Mouse (Mus musculus) embryonic facial prominence, embryonic 10.5 days (tissue): ENCODE results near the gene AW209491. TPM values are rescaled to one million over a fixed set of nuclear protein-coding genes. Genes with fewer than 3 reads are reported as not detected.
A peak's percentile ranks its signal among the peaks of the same experiment; 100 is the strongest.

Source experiments
- DNase-seq: peaks from one replicate; pipeline ENCODE4 v3.0.0-alpha.2; 2017; ENCODE audit warnings: low spot score
- H3K27ac ChIP-seq: fragments of 300-500 bp; sonication (generic); replicated peaks from 2 replicates; pipeline ENCODE4 v1.5.1; 2016; ENCODE audit warnings: mild to moderate bottlenecking
- H3K27me3 ChIP-seq: fragments of 300-500 bp; sonication (generic); replicated peaks from 2 replicates; pipeline ENCODE4 v1.6.1; 2016; ENCODE audit warnings: low read depth, mild to moderate bottlenecking; ENCODE audit not compliant: poor library complexity, severe bottlenecking
- H3K36me3 ChIP-seq: fragments of 300-500 bp; sonication (generic); replicated peaks from 2 replicates; pipeline ENCODE4 v1.6.1; 2016; ENCODE audit warnings: mild to moderate bottlenecking, moderate library complexity
- H3K4me1 ChIP-seq: fragments of 300-500 bp; sonication (generic); 2 replicates; pipeline ENCODE4 v1.6.1; 2016
- H3K4me3 ChIP-seq: fragments of 300-500 bp; sonication (generic); 2 replicates; pipeline ENCODE4 v1.5.1; 2016; ENCODE audit warnings: mild to moderate bottlenecking, moderate library complexity
- H3K9me3 ChIP-seq: fragments of 300-500 bp; sonication (generic); 2 replicates; pipeline ENCODE4 v1.6.1; 2016; ENCODE audit warnings: mild to moderate bottlenecking
- WGBS: fragments of 180-500 bp; shearing (Covaris S2); methylation state at CpG from one replicate; pipeline ENCODE4 v1.1.7; 2016; 5-methylcytosine and 5-hydroxymethylcytosine counted together
- polyA plus RNA-seq: library from polyadenylated mRNA; unstranded; fragments of >200 nt; fragmentation: Nextera tagmentation; extraction: Ambion mirVana; gene quantifications from 2 replicates; pipeline ENCODE4 v1.2.1, GENCODE M21; 2016

AW209491 gene
- polyA plus RNA-seq = 34.8 and 35.8 TPM in 2 replicates

- Histone ChIP-seq H3K9me3 (no peaks in the 10 kb centered on the region), H3K4me1 (peaks cover 11% of the 10 kb centered on the region), H3K4me3 (peak within 1 kb of the TSS; percentile 75), H3K36me3 (peaks cover 47% of the 10 kb centered on the region), H3K27me3 (no peaks in the 10 kb centered on the region), H3K27ac (peak within 1 kb of the TSS; percentile 94)
- 2% methylated on average over 29 of the region's 29 CpGs for WGBS
- DNase-seq = peak; percentile 94
These were observed at the start of gene AW209491 for GRCm38 (mm10) chr13:14629726-14630641. TSS of gene AW209491 (plus strand) at chr13:14630154.

- DNase-seq = no peak
- H3K27ac ChIP-seq = no peak overlapping the region
- H3K36me3 ChIP-seq = no peaks in the 10 kb centered on the region
- H3K9me3 ChIP-seq = peaks cover 4% of the 10 kb centered on the region; the same call in 1 of the 2 replicates
- 0 out of 2 replicates have a peak, but pooled peaks cover 5% of the 10 kb centered on the region for H3K4me1 ChIP-seq
- no peaks in the 10 kb centered on the region for H3K27me3 ChIP-seq
- H3K4me3 ChIP-seq = no peak overlapping the region
- WGBS = 83% methylated on average over 3 of the region's 3 CpGs
These were observed 49.6 kb upstream of the AW209491 start for GRCm38 (mm10) chr13:14580392-14580791.

- Histone ChIP-seq H3K27ac (no peak overlapping the region), H3K4me1 (no peaks in the 10 kb centered on the region), H3K27me3 (no peaks in the 10 kb centered on the region), H3K36me3 (no peaks in the 10 kb centered on the region), H3K4me3 (no peak overlapping the region), H3K9me3 (no peaks in the 10 kb centered on the region)
- 93% methylated on average over 2 of the region's 2 CpGs for WGBS
- no peak for DNase-seq
These were observed 27.2 kb upstream of the AW209491 start for GRCm38 (mm10) chr13:14602744-14603143.

- Histone ChIP-seq H3K36me3 (peaks cover 30% of the 10 kb centered on the region), H3K9me3 (no peaks in the 10 kb centered on the region), H3K4me1 (0 out of 2 replicates have a peak, but pooled peaks cover 4% of the 10 kb centered on the region), H3K4me3 (no peak overlapping the region), H3K27me3 (no peaks in the 10 kb centered on the region), H3K27ac (no peak overlapping the region)
- DNase-seq = no peak
These were observed 22.3 kb upstream of the AW209491 start for GRCm38 (mm10) chr13:14607616-14608015.

- 8% methylated on average over 10 of the region's 10 CpGs for WGBS
- Histone ChIP-seq H3K27ac (peak overlapping the region; percentile 84), H3K4me3 (peak overlapping the region; percentile 92), H3K36me3 (peaks cover 49% of the 10 kb centered on the region), H3K27me3 (no peaks in the 10 kb centered on the region), H3K9me3 (no peaks in the 10 kb centered on the region), H3K4me1 (0 out of 2 replicates have a peak, but pooled peaks cover 7% of the 10 kb centered on the region)
- no peak for DNase-seq
These were observed 17.5 kb upstream of the AW209491 start for GRCm38 (mm10) chr13:14612463-14612862.

- H3K4me3 ChIP-seq = peak within 1 kb of the TSS; percentile 92
- H3K4me1 ChIP-seq = 0 out of 2 replicates have a peak, but pooled peaks cover 7% of the 10 kb centered on the region
- DNase-seq = peak; percentile 98
- no peaks in the 10 kb centered on the region for H3K9me3 ChIP-seq
- H3K36me3 ChIP-seq = peaks cover 55% of the 10 kb centered on the region
- H3K27ac ChIP-seq = peak within 1 kb of the TSS; percentile 84
- H3K27me3 ChIP-seq = no peaks in the 10 kb centered on the region
- under 1% methylated on average over 42 of the region's 42 CpGs for WGBS
These were observed 16.9 kb upstream of the AW209491 start, which contains the start of the genes Mrpl32 and Psma2 for GRCm38 (mm10) chr13:14612926-14613529. TSS of gene Mrpl32 (minus strand) at chr13:14613165. TSS of gene Psma2 (plus strand) at chr13:14613240.

- Histone ChIP-seq H3K4me3 (peak overlapping the region; percentile 92), H3K4me1 (0 out of 2 replicates have a peak, but pooled peaks cover 7% of the 10 kb centered on the region), H3K9me3 (no peaks in the 10 kb centered on the region), H3K36me3 (peaks cover 57% of the 10 kb centered on the region), H3K27me3 (no peaks in the 10 kb centered on the region), H3K27ac (peak overlapping the region; percentile 84)
- DNase-seq = no peak
- WGBS = under 1% methylated on average over 9 of the region's 9 CpGs
These were observed 16.4 kb upstream of the AW209491 start for GRCm38 (mm10) chr13:14613553-14613952.

GRCm38 (mm10) chr13:14618724-14619123, 11.2 kb upstream of the AW209491 start:
- Histone ChIP-seq H3K36me3 (peaks cover 80% of the 10 kb centered on the region), H3K27ac (no peak overlapping the region)
- WGBS = 53% methylated on average over 2 of the region's 2 CpGs

GRCm38 (mm10) chr13:14639998-14640397, 10.0 kb downstream of the AW209491 start:
- Histone ChIP-seq H3K27me3 (no peaks in the 10 kb centered on the region), H3K4me3 (no peak overlapping the region), H3K27ac (no peak overlapping the region), H3K9me3 (no peaks in the 10 kb centered on the region), H3K4me1 (no peaks in the 10 kb centered on the region), H3K36me3 (peaks cover 71% of the 10 kb centered on the region)
- DNase-seq = no peak
- WGBS = 45% methylated on average over 1 of the region's 1 CpGs

More at GRCm38 (mm10) chr13:14618724-14619123, 11.2 kb upstream of the AW209491 start:
- H3K4me1 ChIP-seq = 0 out of 2 replicates have a peak, but pooled peaks cover 3% of the 10 kb centered on the region
- peak; percentile 59 for DNase-seq
- H3K9me3 ChIP-seq = no peaks in the 10 kb centered on the region
- no peak overlapping the region for H3K4me3 ChIP-seq
- H3K27me3 ChIP-seq = no peaks in the 10 kb centered on the region

- no peaks in the 10 kb centered on the region for H3K4me1 ChIP-seq
- no peak overlapping the region for H3K4me3 ChIP-seq
- DNase-seq = no peak
- no peaks in the 10 kb centered on the region for H3K9me3 ChIP-seq
- no peaks in the 10 kb centered on the region for H3K36me3 ChIP-seq
- WGBS = 38% methylated on average over 1 of the region's 1 CpGs
- H3K27me3 ChIP-seq = no peaks in the 10 kb centered on the region
- H3K27ac ChIP-seq = no peak overlapping the region
These were observed 19.3 kb downstream of the AW209491 start for GRCm38 (mm10) chr13:14649301-14649700.

- Histone ChIP-seq H3K27me3 (no peaks in the 10 kb centered on the region), H3K4me1 (no peaks in the 10 kb centered on the region), H3K36me3 (no peaks in the 10 kb centered on the region), H3K4me3 (no peak overlapping the region), H3K27ac (no peak overlapping the region), H3K9me3 (no peaks in the 10 kb centered on the region)
- WGBS = 85% methylated on average over 4 of the region's 4 CpGs
- no peak for DNase-seq
These were observed 37.2 kb downstream of the AW209491 start for GRCm38 (mm10) chr13:14667107-14667506.

GRCm38 (mm10) chr13:14670342-14670741, 40.4 kb downstream of the AW209491 start:
- DNase-seq = no peak

More at GRCm38 (mm10) chr13:14670342-14670741, 40.4 kb downstream of the AW209491 start:
- H3K27me3 ChIP-seq = no peaks in the 10 kb centered on the region
- H3K27ac ChIP-seq = no peak overlapping the region
- no peak overlapping the region for H3K4me3 ChIP-seq
- H3K9me3 ChIP-seq = no peaks in the 10 kb centered on the region
- no peaks in the 10 kb centered on the region for H3K4me1 ChIP-seq
- no peaks in the 10 kb centered on the region for H3K36me3 ChIP-seq
- 38% methylated on average over 2 of the region's 2 CpGs for WGBS
